Mouse (Mus musculus) spleen, adult 12 weeks (tissue): Measurements from ENCODE around the gene Sag.
"Not testable (repeated sequence)": the region's sequence is repeated elsewhere in the genome, so short reads cannot be mapped to it uniquely, and the experiment has no call there.

ENCODE experiments used
- DNase-seq: peaks from one replicate; pipeline ENCODE4 v3.0.0; 2022; ENCODE audit warnings: low spot score

The Sag gene

DNA sequence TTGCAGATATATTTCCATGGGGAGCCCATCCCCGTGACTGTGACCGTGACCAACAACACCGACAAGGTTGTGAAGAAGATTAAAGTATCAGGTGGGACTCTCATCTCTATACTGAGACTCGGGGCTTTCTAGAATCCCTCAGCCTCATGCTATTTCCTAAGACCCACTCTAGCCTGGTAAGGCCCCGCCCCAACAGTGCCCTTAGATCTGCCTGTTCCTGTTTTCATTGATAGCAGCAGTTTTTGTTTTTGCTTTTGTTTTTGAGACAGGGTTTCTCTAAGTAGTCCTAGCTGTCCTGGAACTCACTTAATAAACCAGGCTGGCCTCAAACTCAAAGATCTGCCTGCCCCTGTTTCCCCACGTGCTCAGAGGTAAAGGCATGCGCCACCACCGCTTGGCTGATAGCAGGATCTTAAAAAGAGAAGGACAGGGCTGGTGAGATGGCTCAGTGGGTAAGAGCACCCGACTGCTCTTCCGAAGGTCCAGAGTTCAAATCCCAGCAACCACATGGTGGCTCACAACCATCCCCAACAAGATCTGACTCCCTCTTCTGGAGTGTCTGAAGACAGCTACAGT, 21.0 kb downstream of the Sag start:
- DNase-seq, result no peak

DNA sequence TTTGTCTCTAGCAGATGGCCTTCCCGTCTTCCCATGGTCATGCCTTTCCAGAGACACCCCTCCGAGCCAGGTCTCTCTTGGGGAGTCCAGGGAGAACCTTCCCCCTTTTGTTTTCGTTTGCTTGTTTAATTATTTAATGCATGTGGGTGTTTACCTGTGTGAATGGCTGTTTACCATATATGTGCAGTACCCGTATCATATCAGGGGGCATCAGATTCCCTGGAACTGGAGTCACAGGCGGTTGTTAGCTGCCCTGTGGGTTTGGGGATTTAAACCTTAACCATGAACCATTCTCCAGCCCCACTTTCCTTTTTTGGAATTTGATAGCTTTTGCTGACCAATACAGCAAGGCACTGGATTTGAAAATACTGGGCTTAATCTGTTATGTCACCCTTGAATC, 21.8 kb downstream of the Sag start:
- DNase-seq, result no peak

DNA sequence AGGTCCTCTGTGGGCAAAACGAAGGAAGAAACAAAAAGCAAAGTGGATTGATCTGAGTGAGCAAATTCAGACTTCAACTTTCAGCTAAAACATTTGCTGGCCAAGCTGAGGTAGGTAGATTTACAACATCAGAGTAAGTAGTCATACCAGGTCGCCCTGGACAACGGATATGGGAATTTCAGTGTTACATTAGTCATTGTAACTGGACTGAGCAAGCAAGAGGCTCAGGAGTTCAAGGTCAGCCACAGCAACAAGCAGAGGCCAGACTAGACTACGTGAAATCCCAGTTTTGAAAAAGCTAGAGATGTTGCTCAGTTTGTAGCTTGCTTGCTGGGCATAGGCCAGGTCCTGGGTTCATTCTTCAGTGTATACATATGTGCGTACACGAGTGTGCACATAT, 22.5 kb downstream of the Sag start:
- no peak for DNase-seq

DNA sequence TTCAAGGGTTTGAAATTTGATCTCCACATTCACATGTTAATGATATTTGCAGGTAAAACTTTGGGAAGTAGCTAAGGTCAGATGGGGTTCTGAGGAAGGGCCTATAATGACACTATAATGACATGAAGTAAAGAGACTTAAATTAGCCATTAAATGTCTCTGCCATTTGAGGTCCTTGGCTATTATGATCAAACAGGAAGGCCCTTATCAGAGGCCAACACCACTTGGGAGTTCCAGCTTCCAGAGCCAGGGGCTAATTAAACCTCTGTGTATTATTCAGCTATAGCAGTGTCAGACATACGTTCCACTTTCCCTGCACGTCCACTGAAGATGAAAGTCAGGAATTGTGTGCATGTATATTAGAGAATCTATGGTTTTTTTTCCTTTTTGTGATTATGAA, 23.0 kb downstream of the Sag start:
- DNase-seq, result no peak

DNA sequence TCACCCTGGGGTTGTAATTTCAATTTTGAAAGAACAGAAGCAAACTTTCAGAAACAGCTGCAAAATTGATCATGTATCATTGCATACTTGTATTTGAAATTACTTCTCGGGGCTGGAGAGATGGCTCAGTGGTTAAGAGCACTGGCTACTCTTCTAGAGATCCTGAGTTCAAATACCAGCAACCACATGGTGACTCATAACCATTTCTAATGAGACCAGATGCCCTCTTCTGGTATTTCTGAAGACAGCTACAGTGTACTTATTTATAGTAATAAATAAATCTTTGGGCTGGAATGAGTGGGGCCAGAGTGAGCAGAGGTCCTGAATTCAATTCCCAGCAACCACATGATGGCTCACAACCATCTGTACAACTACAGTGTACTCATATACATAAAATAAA, 24.0 kb downstream of the Sag start:
- DNase-seq, result not testable (repeated sequence)

DNA sequence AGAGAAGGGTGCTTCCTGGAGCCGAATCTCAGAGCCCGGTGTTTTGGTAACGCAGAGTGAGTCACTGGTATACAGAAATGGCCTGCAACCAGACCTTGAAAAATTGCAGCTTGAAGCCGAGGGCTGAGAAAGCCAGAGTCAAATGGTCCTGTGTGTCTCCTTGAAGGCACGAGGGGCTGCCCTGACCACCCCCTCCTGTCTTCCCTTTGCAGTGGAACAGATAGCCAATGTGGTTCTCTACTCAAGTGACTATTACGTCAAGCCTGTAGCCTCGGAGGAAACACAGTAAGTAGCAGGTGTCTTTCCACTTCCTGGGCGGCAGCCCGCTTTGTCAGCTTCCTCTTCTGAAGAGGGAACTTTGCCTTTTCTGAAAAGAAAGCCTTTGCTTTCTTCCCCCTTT, 24.7 kb downstream of the Sag start:
- DNase-seq, result peak; percentile 57

DNA sequence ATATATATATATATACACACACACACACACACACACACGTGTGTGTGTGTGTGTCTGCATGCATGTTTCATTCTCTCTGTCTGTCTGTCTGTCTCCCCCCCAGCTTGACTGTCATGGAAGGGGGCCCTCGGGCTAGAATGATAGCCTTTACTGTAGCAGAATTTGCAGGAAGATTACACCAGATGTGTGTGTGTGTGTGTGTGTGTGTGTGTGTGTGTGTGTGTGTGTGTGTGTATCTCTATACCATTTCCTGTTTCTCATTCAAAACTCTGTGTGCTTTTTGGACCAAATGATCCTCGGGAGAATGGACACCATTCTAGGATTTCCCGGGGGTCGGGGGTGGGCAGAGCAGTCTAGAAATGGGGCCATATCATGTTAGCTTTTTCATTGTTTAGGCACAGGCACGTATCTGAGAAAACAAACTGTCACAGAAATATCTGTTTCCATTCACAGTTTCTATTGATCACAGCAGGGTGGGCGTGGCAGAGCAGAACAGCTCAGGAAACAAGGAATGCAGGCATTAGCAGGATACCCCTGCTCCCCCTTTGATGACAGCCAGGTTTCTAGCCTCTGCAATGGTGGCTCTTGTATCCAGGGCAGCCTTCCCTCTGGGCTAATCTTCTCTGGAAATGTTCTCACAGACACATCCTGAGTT, 25.6 kb downstream of the Sag start:
- DNase-seq, result no peak

DNA sequence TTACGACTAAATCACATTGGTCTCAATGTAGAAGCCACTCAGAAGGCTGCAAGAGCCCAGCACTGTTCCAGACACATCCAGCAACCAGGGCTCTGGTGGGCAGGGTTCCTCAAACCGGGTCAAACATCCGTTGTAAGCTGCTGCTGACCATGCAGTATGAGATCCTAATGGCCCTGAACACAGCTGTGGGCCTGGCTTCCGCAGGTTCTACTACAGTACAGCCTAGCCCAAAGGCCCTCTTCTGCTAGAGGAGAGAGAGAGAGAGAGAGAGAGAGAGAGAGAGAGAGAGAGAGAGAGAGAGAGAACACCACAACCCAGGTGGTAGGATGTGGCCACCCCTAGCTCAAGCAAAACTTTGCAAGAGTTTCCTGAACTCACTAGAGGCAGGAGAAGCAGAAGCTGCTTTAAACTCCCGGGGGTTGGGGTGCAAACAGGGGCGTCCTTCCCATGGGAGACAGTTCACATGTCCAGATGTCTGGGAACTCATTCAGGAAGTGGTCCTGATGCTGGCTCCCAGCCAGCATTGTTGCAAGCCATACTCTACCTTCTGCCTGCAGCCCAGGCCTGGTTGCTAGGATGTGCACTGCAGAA, 26.2 kb downstream of the Sag start:
- no peak for DNase-seq

DNA sequence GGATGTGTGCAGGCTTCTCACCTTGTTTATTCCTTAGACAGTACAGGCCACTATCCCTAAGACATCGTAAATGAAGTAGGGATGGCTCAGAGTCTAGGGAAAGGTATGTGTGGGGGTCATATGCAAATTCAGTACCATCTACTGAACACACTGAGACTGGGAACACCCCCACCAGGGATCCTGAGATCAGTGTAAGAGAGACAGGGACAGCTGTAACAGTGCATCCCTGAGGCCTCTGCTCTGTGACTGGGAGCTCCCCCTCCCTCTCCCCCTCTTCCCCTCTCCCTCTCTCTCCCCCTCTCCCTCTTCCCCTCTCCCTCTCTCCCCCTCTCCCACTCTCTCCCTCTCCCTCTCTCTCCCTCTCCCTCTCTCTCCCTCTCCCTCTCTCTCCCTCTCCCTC, 33.0 kb downstream of the Sag start:
- no peak for DNase-seq

DNA sequence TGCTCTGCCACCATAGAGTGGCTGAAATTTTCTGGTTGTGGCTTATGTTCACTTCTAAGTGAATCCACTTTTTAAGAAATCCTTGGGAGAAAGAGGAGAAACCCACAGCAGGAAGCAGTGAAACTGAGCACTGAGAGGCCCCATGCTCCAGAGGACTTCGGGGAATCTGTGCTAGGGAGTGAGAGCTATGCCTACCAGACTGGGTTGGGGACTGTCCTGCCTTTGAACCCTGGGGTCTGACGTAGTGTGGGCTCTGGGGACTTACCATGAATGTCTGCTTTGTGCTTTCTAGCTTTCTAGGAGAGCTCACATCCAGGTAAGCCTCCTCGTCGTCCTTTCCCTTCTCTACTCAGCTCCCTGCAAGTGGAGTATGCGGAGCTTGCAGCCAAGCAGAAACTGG, 33.5 kb downstream of the Sag start:
- no peak for DNase-seq

DNA sequence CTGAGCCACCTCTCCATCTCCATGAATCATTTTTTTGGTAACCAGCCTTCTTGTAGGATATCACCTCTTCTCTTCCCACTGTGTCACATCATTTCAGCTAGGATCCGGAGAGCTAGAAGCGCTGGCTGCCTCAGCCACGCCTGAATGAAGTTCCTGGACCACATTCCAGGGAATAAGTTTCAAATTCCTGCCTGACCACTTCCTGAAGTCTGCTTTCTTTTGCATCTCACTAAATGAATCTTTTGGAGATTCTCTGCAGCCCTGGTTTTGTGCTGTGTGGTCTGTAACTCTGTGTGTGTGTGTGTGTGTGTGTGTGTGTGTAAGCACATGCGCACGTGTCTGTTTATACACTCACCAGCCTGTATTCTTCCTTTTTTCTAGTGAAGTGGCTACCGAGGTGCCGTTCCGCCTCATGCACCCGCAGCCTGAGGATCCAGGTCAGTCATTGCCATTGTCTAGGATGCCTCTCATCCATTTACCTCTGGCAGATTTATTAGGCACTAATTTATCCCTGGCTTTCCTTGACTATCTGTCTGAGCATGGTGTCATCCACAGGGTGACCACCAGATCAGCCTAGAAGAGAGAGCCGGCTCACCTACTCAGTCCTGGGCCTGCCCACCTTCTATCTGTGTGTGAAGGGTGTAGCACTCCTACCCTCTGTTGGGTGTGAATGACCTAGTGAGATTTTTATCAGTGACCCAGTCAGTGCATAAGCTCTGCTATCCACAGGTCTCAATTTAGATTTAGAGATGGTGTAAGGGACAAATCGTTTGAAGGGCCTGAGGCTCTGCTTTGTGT, 37.1 kb downstream of the Sag start:
- no peak for DNase-seq

DNA sequence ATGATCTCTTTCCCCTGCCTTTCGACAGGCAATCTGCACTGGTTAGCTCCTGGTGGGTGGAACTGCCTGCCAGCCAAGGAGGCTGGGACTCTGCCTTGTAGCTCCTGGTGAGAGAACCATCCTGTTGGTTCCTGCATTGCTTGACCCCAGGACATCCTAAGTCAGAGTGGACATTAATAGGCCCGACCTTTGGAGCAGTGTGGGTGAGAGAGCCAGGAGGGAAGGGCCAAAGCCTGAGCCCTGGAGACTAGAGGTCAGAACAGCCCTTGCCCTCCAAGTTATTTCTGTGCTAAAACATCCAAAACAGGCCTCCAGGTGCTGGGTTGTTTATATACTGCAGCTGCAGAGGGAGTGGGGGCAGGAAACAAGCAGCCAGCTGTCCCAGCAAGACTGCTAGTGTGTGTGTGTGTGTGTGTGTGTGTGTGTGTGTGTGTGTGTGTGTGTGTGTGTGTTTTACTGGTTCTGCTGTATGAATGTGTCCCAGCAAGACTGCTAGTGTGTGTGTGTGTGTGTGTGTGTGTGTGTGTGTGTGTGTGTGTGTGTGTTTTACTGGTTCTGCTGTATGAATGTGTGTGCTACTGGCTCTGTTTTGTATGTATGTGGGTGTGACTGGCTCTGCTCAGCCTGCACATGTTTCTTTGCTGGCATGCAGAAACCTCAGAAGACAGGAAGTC, 43.5 kb downstream of the Sag start:
- DNase-seq, result no peak

DNA sequence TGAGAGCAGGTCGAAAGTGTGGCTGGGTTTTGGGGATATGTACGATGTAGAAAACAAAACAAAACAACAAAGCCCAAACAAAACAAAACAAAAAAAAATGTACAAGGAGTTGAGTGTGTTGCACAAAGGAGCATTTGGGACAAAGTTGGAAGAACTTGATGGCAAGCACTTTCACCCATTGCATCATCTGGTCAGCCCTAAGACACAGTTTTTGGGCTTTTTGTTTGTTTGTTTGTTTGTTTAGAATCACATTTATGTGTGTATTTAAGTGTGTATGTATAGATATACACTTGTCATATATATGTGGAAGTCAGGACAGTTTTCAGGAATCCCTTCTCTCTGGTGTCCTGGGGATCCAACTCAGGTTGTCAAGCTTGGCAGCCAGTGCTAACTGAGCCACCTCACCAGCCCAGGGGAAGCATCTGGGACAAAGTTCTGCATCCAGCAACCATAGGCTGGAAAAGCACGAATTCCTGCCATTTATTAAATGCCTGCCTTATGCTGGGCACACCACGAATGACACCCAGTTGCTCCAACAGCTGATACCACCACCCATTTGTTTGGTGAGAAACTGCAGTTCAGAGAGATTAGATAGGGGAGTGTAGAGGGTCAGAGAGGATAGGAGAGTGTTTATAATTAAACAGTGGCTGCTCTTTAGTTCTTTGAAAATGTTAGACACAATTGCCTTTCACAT, 44.1 kb downstream of the Sag start:
- DNase-seq, result no peak

DNA sequence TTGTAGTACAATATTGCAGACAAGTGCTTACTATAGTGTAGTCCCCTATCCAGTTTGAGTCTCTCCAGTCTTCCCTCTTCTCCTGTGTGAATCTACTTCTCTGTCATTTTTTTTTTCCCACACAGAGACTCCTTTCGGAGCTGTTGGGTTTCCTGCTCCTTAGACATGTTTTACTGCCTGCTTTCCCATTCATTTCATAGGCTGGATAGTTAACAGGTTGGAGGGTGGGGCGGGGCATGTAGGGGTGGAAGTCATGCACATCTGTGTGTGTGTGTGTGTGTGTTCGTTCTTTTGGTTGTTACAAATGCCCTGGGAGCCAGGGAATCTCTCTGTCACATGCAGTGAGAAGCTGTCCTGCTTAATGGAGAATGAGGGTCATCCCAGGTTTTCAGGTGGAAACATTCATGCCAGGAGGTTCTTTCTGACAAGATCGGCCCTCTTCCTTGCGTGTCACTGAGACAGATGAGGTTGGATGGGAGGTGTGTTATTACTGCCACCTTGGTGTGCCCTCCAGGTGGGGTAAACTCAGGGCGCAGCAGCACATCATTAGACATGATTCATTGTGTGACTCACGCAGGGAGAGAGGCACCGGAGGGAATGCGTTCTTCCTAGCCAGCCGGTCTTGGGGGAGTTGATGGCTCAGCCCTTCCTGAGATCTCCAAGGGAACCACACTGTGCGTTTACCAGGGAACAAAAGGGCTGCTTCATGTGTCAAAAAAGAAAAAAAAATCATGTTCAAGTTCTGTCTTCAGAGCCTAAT, 44.9 kb downstream of the Sag start:
- no peak for DNase-seq

DNA sequence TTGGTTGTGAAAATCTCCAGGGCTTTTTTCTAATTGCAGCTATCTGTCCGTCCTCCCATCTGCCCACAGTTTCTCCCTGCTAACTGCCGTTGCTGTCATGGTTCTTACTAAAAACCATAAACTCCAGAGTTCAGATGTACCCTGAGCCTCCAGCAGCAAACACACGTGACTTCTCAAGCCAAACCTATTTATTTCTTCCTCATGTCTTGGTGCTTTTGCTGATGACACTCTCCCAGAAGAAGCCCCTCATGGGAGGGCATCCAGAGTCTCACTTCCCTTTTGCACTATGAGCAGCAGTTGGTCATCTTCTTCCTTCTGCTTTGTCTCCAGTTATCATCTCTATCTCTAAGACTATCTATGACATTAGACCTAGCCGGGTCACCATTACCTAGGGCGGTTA, 45.8 kb downstream of the Sag start:
- no peak for DNase-seq

DNA sequence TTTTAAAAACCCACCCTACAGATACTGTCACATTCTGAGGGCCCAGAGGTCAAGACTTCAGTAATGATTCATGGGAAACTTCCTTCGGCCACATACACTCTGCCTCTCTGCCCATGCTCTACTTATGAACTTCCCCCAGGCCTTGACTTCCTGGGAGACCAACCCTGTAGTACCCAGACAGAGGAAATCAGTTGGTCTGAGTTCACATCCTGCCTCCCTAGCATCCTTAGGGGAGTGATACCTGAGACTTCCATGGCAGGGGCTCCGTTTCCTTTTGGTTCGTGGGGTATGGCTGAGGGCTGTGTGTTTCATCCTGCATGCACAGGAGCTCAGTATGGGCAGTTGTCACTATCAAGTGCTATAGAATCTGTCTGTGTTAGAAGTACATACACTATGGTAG, 47.9 kb downstream of the Sag start:
- no peak for DNase-seq

DNA sequence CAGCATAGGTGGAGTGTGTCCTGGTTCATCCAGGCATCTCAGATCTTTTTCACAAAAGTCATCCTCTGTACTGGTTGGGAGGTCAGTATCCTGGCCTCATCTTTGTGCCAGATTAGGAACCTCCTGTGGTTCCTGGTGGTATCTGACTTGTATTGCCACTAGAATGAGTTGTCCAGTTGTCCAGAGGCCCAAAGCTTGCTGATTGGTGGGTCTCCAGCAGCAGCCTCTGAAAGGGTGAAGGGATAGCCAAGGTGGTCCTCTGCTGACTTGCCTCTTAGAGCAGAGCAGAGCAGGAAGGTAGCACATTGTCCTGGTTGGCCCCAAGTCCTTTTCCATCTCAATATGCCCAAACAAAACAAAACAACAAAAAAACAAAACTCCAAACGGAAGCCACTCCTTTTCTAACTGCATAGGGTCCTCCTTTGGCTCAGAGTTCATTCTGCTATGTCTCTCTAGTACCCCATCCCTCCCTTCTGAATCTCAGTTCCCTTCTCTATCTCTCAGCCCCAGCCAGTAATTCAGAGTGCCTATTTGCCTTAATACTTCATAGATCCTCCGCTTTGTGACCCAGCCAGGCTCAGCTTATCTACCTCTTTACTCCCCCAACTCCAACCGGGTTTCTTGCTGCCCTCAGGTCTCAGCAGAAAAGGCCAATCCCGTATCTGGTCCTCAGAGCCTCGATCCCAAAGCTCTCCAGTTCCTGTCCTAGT, 48.8 kb downstream of the Sag start:
- no peak for DNase-seq

DNA sequence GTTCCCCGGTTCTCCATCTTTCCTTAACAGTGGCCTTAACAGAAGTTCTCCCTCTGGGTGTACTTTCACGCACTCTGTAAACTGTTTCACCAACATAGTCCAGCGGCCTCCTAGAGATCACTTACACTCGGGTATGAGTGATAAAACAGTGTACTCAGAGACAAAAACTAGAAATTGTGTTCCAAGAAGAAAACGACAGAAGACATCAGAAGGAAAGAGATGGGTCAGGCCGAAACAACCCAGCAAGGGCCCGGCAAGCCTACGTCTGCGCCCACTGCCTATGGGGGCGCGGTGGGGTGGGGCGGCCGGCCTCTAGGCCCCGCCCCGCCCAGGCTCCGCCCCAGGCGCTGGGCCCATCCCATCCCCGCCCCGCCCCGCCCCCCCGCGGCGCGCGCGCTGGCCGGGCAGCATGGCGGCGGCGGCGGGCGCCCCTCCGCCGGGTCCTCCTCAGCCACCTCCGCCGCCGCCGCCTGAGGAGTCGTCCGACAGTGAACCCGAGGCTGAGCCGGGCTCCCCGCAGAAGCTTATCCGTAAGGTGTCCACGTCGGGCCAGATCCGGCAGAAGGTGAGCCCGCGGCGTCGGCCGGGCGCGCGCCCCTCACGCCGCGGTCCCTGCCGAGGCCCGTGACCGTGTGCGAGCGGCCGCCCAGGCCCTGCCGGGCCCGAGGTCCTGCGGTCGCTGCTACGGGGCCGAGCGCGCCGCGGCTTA, 49.6 kb downstream of the Sag start, which contains the start of gene Dgkd:
Gene Dgkd, plus strand, starts transcription at position 396 of the 709 bp plus-strand sequence.
- peak; percentile 72 for DNase-seq

DNA sequence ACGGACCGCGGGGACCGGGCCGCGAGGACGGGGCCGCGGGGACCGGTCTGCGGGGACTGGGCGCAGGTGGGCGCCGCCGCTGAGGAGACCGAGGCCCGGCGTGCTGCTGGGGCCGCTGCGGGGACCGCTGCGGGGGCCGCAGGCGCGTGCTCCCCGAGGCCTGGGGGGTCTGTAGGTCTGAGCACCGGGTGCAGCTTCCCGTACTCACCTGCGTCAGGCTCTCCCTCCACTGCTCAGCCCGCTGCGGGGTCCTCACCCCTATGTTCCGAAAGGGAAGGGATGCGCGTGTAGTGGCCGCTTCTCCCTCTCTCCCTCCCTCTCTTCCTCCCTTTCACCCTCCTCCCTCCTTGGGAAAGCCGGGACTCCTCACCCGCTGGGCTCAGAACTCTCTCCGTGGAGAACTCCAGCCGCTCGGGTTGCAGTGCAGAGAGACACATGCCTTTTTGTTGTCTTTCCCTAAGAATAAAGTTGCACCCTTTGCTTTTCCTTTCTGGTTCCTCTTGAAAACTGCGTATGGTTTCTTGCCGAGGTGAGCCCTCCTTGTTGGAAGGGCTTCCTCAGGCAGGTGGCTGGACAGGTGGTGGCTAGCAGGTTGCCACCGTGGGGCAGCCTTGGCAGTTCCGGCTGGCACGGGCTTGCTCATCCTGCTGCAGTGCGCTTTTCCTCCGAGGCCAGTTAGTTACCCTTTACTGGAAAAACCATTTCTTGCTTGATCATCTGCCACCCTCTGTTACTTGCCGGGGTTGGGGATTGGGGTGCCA, 50.3 kb downstream of the Sag start:
- DNase-seq, result no peak
